Mouse (Mus musculus): ENCODE data around the gene Syn3. TPM values are rescaled to one million over a fixed set of nuclear protein-coding genes. Genes with fewer than 3 reads are reported as not detected.

Syn3 gene
- polyA plus RNA-seq, 1 experiment from 2014 or later, result 44.1 TPM

DNA sequence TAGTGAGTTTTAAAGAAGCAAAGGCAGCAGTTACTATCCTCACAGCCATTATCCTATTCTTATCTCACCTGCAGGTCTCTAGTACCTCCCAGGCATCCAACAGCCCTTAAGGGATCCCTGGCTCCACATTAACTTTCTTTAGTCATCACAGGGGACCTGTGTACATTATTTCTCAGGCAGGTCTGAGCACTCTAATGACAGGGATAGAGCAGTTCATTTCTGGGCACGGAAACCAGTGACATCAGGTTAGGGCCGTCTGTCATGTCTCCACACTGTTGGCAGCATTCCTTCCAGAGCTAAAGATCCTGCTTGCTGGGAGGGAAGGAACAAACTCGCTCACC, 477.3 kb downstream of the Syn3 start:
- peak overlapping the region; percentile 69; the same call in 1 of the 2 replicates for H3K4me2 ChIP-seq (ENCODE audit: low read depth, low read length)
- no peaks in the 10 kb centered on the region for H3K36me3 ChIP-seq (ENCODE audit: control insufficient read depth, insufficient read depth, low read length)
- peak overlapping the region; percentile 63 for H3K4me3 ChIP-seq (ENCODE audit: low read depth, low read length)
- H3K9me3 ChIP-seq (ENCODE audit: control insufficient read depth, low read length), result no peaks in the 10 kb centered on the region
- H3K9ac ChIP-seq (replicated peaks; ENCODE audit: low read depth, low read length), result no peak overlapping the region
- peaks cover 3% of the 10 kb centered on the region; the same call in 1 of the 2 replicates for H3K4me1 ChIP-seq (ENCODE audit: control insufficient read depth, insufficient read depth, low read length)
- no peaks in the 10 kb centered on the region for H3K27me3 ChIP-seq (ENCODE audit: control insufficient read depth, insufficient read depth, low read length)
- WGBS, result 0% methylated on average over 3 of the region's 3 CpGs
- H3K27ac ChIP-seq (ENCODE audit: low read depth, low read length), result no peak overlapping the region
- peak; percentile 68 for ATAC-seq (ENCODE audit: low read depth)

DNA sequence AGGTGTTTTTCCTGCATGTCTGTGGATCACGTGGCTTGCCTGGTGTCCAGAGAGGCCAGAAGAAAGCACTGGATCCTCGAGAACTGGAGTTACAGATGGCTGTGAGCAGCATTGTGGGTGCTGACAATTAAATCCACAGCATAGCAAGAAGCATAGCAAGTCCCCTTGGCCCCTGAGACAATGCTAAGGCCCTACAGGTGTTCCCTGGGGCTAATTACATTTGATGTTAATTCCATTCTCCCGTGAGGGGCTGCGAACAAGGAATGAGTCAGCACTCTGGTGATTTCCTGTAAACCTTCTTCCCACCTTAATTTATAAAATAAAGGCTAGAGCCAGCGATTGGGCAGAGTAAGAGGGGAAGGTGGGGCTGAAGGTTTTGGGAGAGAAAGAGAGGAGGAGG, 479.9 kb downstream of the Syn3 start:
- no peak overlapping the region for H3K9ac ChIP-seq (replicated peaks; ENCODE audit: low read depth, low read length)
- no peaks in the 10 kb centered on the region for H3K27me3 ChIP-seq (ENCODE audit: control insufficient read depth, insufficient read depth, low read length)
- WGBS, result 40% methylated on average over 5 of the region's 5 CpGs
- H3K4me1 ChIP-seq (ENCODE audit: control insufficient read depth, insufficient read depth, low read length), result peaks cover 3% of the 10 kb centered on the region; the same call in 1 of the 2 replicates
- H3K4me3 ChIP-seq (ENCODE audit: low read depth, low read length), result no peak overlapping the region
- H3K36me3 ChIP-seq (ENCODE audit: control insufficient read depth, insufficient read depth, low read length), result no peaks in the 10 kb centered on the region
- no peak overlapping the region for H3K4me2 ChIP-seq (ENCODE audit: low read depth, low read length)
- ATAC-seq (ENCODE audit: low read depth), result no peak
- no peaks in the 10 kb centered on the region for H3K9me3 ChIP-seq (ENCODE audit: control insufficient read depth, low read length)
- no peak overlapping the region for H3K27ac ChIP-seq (ENCODE audit: low read depth, low read length)

DNA sequence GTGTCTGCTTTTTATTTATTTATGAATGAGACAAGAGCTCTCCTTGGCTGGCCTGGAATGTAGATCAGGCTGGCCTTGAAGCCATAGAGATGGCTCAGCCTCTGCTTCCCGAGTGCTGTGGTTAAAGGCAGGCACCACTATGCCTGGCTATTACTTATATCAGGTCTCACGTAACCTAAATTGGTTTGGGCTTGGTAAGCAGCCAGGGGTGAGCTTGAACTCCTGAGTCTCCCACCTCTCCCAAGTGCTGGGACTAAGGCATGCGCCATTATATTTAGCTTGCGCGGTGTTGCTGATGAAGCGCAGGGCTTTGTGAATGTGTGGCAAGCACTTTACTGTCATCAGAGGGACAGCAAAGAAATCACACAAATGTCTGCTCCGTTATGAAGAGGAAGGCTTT, 480.9 kb downstream of the Syn3 start:
- H3K9ac ChIP-seq (replicated peaks; ENCODE audit: low read depth, low read length), result no peak overlapping the region
- WGBS, result 90% methylated on average over 7 of the region's 7 CpGs
- peaks cover 3% of the 10 kb centered on the region; the same call in 1 of the 2 replicates for H3K4me1 ChIP-seq (ENCODE audit: control insufficient read depth, insufficient read depth, low read length)
- no peaks in the 10 kb centered on the region for H3K9me3 ChIP-seq (ENCODE audit: control insufficient read depth, low read length)
- H3K36me3 ChIP-seq (ENCODE audit: control insufficient read depth, insufficient read depth, low read length), result no peaks in the 10 kb centered on the region
- no peak for ATAC-seq (ENCODE audit: low read depth)
- no peak overlapping the region for H3K4me3 ChIP-seq (ENCODE audit: low read depth, low read length)
- no peak overlapping the region for H3K27ac ChIP-seq (ENCODE audit: low read depth, low read length)
- H3K4me2 ChIP-seq (ENCODE audit: low read depth, low read length), result no peak overlapping the region
- no peaks in the 10 kb centered on the region for H3K27me3 ChIP-seq (ENCODE audit: control insufficient read depth, insufficient read depth, low read length)

DNA sequence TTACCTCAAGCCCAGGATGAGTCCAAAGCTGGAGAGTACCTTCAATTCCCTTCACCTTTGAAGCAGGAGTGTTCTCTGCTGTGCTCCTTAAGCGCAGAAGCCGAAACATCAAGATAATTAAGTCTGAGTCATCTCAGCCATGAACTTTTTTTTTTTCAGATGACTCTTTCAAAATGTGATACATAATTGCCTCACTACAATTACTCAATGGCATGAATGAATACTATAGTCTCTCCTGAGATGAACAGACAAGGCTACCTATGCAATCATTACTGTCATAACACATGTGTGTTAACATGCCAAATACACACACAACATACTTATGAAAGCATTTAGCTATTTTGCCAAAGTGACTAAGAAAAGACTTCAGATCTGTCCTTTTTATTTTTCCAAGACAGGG, 486.9 kb downstream of the Syn3 start, which contains the start of gene Bpifc:
Bpifc (minus strand) TSS at position 115 of the 400 bp plus-strand sequence.
- H3K9ac ChIP-seq (replicated peaks; ENCODE audit: low read depth, low read length), result no peak within 1 kb of the TSS
- ATAC-seq (ENCODE audit: low read depth), result no peak
- H3K27me3 ChIP-seq (ENCODE audit: control insufficient read depth, insufficient read depth, low read length), result no peaks in the 10 kb centered on the region
- H3K4me1 ChIP-seq (ENCODE audit: control insufficient read depth, insufficient read depth, low read length), result no peaks in the 10 kb centered on the region
- H3K36me3 ChIP-seq (ENCODE audit: control insufficient read depth, insufficient read depth, low read length), result no peaks in the 10 kb centered on the region
- H3K4me3 ChIP-seq (ENCODE audit: low read depth, low read length), result no peak within 1 kb of the TSS
- no peaks in the 10 kb centered on the region for H3K9me3 ChIP-seq (ENCODE audit: control insufficient read depth, low read length)
- H3K27ac ChIP-seq (ENCODE audit: low read depth, low read length), result no peak within 1 kb of the TSS
- H3K4me2 ChIP-seq (ENCODE audit: low read depth, low read length), result no peak within 1 kb of the TSS
- 93% methylated on average over 2 of the region's 2 CpGs for WGBS

DNA sequence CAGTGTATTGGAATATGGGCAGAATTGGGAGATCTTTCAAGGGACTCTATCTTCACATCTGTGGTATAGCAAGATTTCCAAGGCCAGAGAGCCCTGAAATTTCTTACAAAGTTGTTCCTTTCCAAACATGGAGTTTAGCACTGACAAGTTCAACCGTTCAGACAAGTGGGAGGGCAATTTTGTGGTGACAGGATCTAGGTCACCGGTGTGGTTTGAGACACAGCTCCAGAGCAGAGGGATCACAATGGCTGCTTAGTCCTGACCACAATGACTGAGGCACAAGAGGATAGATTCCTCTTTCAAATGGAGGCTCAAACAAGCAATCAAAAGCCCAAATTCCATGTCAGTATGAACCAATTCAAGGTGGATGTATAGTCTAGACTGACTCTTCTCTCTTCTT, 487.5 kb downstream of the Syn3 start:
- ATAC-seq (ENCODE audit: low read depth), result no peak
- Histone ChIP-seq H3K4me3 (ENCODE audit: low read depth, low read length) (no peak overlapping the region), H3K36me3 (ENCODE audit: control insufficient read depth, insufficient read depth, low read length) (no peaks in the 10 kb centered on the region), H3K4me1 (ENCODE audit: control insufficient read depth, insufficient read depth, low read length) (no peaks in the 10 kb centered on the region), H3K4me2 (ENCODE audit: low read depth, low read length) (no peak overlapping the region), H3K27me3 (ENCODE audit: control insufficient read depth, insufficient read depth, low read length) (no peaks in the 10 kb centered on the region), H3K9ac (replicated peaks; ENCODE audit: low read depth, low read length) (no peak overlapping the region), H3K9me3 (ENCODE audit: control insufficient read depth, low read length) (no peaks in the 10 kb centered on the region), H3K27ac (ENCODE audit: low read depth, low read length) (no peak overlapping the region)
- WGBS, result 89% methylated on average over 2 of the region's 2 CpGs

DNA sequence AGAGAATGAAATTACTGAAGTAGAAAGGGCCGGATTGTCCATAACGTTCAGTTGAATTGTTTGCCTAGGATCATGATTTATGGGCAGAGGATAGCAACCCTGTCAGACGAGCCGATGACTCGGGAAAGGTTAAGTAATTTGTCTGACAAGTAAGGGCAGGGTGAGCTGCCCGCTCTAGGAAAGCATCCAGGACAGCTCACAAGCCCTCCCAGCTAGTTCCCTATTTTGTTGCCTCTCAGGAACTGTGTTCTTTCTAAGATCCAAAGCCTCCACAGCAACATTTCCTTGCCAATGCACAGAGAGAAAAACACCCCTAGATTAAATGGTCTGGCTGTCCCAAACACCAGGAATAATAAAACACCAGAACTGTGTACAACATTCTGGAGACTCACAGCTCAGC, 488.1 kb downstream of the Syn3 start:
- no peak overlapping the region for H3K27ac ChIP-seq (ENCODE audit: low read depth, low read length)
- H3K4me2 ChIP-seq (ENCODE audit: low read depth, low read length), result no peak overlapping the region
- H3K36me3 ChIP-seq (ENCODE audit: control insufficient read depth, insufficient read depth, low read length), result no peaks in the 10 kb centered on the region
- no peak overlapping the region for H3K9ac ChIP-seq (replicated peaks; ENCODE audit: low read depth, low read length)
- no peaks in the 10 kb centered on the region for H3K27me3 ChIP-seq (ENCODE audit: control insufficient read depth, insufficient read depth, low read length)
- ATAC-seq (ENCODE audit: low read depth), result no peak
- 22% methylated on average over 6 of the region's 6 CpGs for WGBS
- no peaks in the 10 kb centered on the region for H3K9me3 ChIP-seq (ENCODE audit: control insufficient read depth, low read length)
- no peaks in the 10 kb centered on the region for H3K4me1 ChIP-seq (ENCODE audit: control insufficient read depth, insufficient read depth, low read length)
- H3K4me3 ChIP-seq (ENCODE audit: low read depth, low read length), result no peak overlapping the region

DNA sequence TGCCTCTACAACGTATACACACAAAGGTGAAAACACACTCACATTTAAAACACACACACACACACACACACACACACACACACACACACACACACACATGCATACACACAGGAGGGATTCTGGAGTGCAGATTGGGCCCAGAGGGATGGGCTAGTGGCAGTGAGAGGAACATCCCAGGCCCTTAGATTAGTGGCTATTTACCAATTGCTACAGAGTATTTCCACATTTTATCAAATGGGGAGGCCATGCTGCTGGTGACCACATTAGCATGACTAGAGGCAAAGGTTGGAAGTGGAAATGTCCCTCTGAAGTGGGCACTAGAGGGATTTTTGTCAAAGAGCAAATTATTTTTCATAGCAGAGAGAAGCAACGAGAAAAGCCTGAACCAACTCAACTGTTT, 489.0 kb downstream of the Syn3 start:
- H3K27me3 ChIP-seq (ENCODE audit: control insufficient read depth, insufficient read depth, low read length), result no peaks in the 10 kb centered on the region
- no peak overlapping the region for H3K9ac ChIP-seq (replicated peaks; ENCODE audit: low read depth, low read length)
- no peak for ATAC-seq (ENCODE audit: low read depth)
- no peaks in the 10 kb centered on the region for H3K9me3 ChIP-seq (ENCODE audit: control insufficient read depth, low read length)
- H3K36me3 ChIP-seq (ENCODE audit: control insufficient read depth, insufficient read depth, low read length), result no peaks in the 10 kb centered on the region
- no peak overlapping the region for H3K4me2 ChIP-seq (ENCODE audit: low read depth, low read length)
- H3K4me3 ChIP-seq (ENCODE audit: low read depth, low read length), result no peak overlapping the region
- 87% methylated on average over 2 of the region's 2 CpGs for WGBS
- no peaks in the 10 kb centered on the region for H3K4me1 ChIP-seq (ENCODE audit: control insufficient read depth, insufficient read depth, low read length)
- H3K27ac ChIP-seq (ENCODE audit: low read depth, low read length), result no peak overlapping the region

DNA sequence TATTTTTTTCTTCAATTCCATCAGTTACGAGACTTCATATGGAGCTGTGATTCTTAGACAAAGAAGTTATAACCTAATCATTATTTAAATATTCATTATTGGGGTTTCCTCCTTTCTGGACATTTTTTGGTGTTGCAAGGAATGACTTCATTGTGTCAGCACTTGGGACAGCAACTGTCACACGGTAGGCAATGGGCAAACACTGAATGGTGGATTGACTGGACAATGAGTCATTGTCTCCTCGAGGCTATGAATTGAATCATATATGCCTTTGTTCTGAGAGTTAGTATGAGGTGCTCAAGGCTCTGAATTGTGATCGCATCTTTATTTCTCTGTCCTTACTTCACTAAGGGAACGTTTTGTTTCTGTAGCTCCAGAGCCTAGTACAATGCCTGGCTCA, 492.2 kb downstream of the Syn3 start:
- Histone ChIP-seq H3K36me3 (ENCODE audit: control insufficient read depth, insufficient read depth, low read length) (no peaks in the 10 kb centered on the region), H3K9ac (replicated peaks; ENCODE audit: low read depth, low read length) (no peak overlapping the region), H3K4me1 (ENCODE audit: control insufficient read depth, insufficient read depth, low read length) (no peaks in the 10 kb centered on the region), H3K4me2 (ENCODE audit: low read depth, low read length) (no peak overlapping the region), H3K27me3 (ENCODE audit: control insufficient read depth, insufficient read depth, low read length) (no peaks in the 10 kb centered on the region), H3K9me3 (ENCODE audit: control insufficient read depth, low read length) (no peaks in the 10 kb centered on the region), H3K27ac (ENCODE audit: low read depth, low read length) (no peak overlapping the region), H3K4me3 (ENCODE audit: low read depth, low read length) (no peak overlapping the region)
- no peak for ATAC-seq (ENCODE audit: low read depth)
- WGBS, result 68% methylated on average over 5 of the region's 5 CpGs
